Mouse (Mus musculus): ENCODE measurements at regions not wholly inside any gene's neighbourhood (a gene's known extent, or its start where the extent isn't known, plus 50 kb on each side); places are given as distances from the start of the nearest gene placed in this dataset.

DNA sequence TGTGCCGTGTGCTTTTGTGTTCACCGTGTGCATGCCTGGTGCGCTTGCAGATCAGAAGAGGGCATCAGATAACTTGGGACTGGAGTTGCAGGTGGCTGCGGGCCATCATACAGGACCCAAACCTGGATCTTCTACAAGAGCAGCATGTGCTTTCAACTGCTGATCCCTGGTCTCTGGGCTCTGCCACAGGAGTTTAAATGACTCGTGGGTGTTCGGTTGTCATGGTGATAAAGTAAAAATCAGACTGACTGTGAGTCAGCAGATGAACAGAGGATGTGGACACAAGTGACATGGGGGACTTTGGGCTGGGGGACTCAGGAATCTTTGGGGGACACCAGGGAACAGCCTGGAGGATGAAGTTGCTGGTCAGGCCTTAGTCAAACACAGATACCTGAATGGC, 274.4 kb downstream of the Ajap1 start:
- H3K36me3 ChIP-seq (ENCODE audit: control insufficient read depth, insufficient read depth, low read length, poor library complexity, severe bottlenecking): no peaks in the 10 kb centered on the region
- DNase-seq (ENCODE audit: low read depth, low spot score): no peak
- no peaks in the 10 kb centered on the region for H3K27me3 ChIP-seq (ENCODE audit: control insufficient read depth, insufficient read depth, low read length, poor library complexity, severe bottlenecking)

DNA sequence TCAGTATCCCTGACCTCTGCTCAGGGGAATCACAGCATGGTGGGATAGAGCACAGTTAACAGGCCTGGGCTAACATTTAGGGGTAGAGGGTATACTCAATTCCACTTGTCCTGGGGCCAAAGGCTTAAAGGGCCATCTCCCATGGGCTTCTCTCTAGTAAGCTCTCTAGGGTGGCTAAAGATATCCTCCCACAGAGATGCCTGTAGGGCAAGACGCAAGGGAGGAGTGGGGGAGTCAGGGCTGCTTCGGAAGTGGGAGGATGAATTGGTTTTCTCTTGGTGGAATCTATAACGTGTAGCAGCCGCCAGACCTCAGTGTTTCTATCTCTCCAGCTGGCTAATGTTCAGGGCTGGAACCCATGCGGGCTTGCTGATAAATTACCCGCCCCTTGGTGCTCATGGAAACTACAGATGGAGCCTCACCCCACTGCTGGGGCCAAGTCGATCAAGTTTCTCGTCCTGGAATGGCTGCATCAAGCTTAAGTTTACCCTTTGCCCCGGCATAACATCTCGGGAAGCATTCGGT, 275.0 kb downstream of the Ajap1 start:
- no peaks in the 10 kb centered on the region for H3K27me3 ChIP-seq (ENCODE audit: control insufficient read depth, insufficient read depth, low read length, poor library complexity, severe bottlenecking)
- DNase-seq (ENCODE audit: low read depth, low spot score): no peak
- no peaks in the 10 kb centered on the region for H3K36me3 ChIP-seq (ENCODE audit: control insufficient read depth, insufficient read depth, low read length, poor library complexity, severe bottlenecking)

DNA sequence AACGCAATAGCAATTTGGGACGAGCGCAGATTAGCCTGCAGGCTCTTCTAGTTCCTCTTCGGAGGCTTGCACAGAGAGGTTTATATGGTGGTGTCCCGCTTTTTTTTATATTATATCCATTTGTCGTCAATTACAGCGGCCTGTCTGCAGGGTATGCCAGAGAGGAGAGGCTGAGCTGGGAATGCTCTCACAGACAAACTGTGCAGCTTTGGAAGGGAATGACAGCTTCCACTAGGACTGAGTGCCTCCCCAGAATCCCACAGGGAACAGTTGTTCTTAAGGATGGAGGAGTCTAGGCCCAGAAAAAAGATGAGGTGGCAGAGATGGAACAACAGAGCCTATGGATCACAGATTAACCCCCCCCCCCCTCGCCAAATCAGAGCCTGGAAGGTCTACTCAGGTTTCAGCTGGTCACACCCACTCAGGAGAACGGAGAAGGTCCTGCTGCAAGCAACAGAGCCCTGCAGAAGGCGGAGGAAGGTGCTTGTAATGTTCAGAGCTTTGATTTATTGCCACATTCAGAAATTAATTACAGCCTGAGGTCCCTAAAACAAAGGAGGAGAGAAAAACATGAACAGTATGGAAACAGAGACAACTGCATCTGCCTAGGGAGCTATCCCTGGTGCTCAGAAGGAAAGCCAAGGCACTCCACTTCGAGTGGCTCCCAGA, 275.7 kb downstream of the Ajap1 start:
- no peaks in the 10 kb centered on the region for H3K27me3 ChIP-seq (ENCODE audit: control insufficient read depth, insufficient read depth, low read length, poor library complexity, severe bottlenecking)
- no peaks in the 10 kb centered on the region for H3K36me3 ChIP-seq (ENCODE audit: control insufficient read depth, insufficient read depth, low read length, poor library complexity, severe bottlenecking)
- DNase-seq (ENCODE audit: low read depth, low spot score): no peak

DNA sequence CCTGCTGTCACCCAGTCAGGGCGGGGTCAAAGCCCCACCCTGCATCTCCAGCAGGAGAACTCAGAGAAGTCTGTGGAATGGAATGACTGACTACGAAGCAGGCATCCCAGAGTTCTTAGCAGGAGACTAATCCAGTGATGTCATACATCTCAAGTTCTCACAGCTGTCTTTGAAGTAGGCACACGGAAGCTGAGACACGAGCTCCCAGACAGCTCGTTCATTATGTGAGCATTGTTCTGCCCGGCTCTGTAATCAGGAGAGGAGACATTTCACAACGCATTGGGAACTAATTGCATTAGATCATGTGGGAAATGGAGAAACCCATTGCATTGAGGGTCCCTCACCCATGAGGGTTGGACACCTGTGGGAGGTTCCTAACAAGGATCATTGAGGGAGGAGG, 277.8 kb downstream of the Ajap1 start:
- Histone ChIP-seq H3K36me3 (ENCODE audit: control insufficient read depth, insufficient read depth, low read length, poor library complexity, severe bottlenecking) (no peaks in the 10 kb centered on the region), H3K27me3 (ENCODE audit: control insufficient read depth, insufficient read depth, low read length, poor library complexity, severe bottlenecking) (no peaks in the 10 kb centered on the region)
- no peak for DNase-seq (ENCODE audit: low read depth, low spot score)

DNA sequence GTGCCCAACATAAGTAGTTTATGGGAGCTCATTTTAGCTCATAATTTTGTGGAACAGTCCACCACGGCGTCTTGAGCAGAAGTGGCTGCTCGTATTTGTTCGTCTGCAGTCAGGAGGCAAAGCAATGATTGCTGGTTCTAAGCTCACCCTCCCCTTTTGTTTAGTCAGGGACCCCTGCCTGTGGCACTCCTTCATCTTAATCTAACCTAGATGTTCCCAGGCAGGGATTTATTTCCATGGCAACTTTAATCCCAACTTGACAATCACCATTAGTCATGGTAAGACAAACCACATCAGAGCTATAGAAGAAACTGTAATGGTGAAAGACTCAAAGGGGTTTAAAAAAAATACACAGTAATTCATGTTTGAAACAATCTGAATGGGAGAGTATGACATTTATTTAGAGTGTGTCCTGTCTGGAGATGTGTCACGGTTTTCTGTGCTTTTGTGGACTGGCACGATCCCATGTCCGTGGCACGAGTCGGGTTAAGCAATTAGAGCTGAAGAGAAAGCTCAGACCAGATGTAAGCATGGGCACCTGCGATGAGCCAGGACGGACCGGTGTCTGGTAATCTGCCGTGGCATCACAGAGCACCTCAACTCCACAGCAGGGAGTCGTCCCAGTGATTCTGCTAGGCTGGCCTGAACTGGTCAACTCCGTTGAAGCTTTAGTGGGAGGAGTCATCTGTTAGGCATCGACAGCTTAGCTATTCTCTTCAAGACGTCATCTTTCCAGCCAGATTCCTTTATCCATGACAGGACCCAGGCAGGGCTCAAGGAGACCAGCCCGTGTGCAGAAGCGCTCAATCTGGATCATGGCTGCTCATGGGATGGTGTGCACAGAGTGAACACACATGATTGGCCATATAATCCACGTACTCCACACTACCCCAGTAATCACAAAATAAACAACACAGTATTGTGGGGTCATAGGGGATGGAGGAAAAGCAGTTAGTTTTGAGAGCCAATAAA, 281.5 kb downstream of the Ajap1 start:
- no peak for DNase-seq (ENCODE audit: low read depth, low spot score)
- Histone ChIP-seq H3K27me3 (ENCODE audit: control insufficient read depth, insufficient read depth, low read length, poor library complexity, severe bottlenecking) (no peaks in the 10 kb centered on the region), H3K36me3 (ENCODE audit: control insufficient read depth, insufficient read depth, low read length, poor library complexity, severe bottlenecking) (no peaks in the 10 kb centered on the region)

DNA sequence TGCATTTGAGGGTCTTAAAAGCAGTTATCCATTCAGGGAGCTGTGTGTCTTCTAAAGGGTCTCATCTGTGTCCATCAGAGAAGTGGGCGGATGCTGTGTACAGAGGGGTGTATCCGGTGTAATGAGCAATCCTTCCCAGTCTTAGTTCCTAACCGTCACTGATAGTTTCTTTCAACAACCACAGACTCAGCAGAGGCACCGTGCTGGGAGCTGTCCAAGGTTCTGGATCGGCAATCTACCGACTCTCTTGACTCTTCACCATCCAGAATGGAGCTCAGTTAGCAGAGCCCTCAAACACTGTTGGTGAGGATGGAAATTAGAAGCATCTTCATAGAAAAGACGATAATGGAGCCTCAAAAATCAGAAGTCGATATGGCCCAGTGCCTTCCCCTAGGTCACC, 293.1 kb downstream of the Ajap1 start:
- no peak for DNase-seq (ENCODE audit: low read depth, low spot score)
- Histone ChIP-seq H3K36me3 (ENCODE audit: control insufficient read depth, insufficient read depth, low read length, poor library complexity, severe bottlenecking) (no peaks in the 10 kb centered on the region), H3K27me3 (ENCODE audit: control insufficient read depth, insufficient read depth, low read length, poor library complexity, severe bottlenecking) (no peaks in the 10 kb centered on the region)

DNA sequence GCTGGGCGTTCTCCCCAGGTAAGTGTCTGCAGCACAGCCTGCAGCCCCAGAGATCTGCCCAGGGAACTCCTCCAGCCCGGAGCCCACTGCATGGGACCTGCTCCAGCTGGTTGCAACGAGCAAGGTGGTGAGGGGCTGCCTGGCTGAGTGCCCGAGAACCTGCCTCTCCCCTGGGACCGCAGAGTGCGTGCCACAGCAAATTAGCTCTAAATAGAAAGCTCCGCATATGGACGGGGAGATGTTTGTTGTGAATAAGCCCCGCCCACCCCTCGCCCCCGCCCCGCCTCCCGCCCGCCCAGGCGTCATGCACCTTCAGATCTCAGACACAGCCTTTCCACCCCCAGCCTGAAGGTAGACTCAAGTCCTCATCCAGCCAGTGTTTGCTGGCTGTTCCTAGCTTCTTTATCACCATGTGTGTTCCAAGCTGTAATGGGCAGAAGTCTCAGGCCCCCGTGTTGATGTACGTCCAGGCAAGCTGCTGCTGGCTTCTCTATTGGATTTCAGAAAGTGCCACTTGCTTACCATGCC, 294.0 kb downstream of the Ajap1 start:
- Histone ChIP-seq H3K36me3 (ENCODE audit: control insufficient read depth, insufficient read depth, low read length, poor library complexity, severe bottlenecking) (no peaks in the 10 kb centered on the region), H3K27me3 (ENCODE audit: control insufficient read depth, insufficient read depth, low read length, poor library complexity, severe bottlenecking) (no peaks in the 10 kb centered on the region)
- no peak for DNase-seq (ENCODE audit: low read depth, low spot score)

DNA sequence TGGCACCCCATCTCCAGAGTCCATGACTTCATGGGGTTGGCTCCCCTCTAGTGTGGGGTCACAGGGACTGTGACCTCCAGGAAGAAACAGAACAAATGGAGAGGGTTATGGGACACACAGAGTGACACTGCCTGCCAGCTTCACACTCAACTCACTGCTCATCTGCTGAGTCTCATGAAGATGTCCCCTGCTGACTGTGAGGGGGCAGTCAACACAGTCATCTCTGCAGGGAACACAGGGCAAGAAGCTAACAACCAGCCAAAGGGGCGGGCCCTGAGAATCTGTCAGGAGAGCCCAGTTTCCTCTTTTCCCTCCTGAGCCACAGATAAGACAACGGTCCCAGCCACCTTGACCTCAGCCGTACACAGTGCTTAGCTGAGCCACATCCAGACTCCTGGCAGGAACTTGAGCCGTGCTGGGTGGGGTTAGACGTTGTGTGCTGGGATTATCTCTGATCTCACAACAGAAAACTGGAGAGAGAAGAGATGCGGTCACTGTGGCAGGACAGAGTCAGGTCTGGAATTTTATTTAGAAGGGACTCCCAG, 294.6 kb downstream of the Ajap1 start:
- Histone ChIP-seq H3K27me3 (ENCODE audit: control insufficient read depth, insufficient read depth, low read length, poor library complexity, severe bottlenecking) (no peaks in the 10 kb centered on the region), H3K36me3 (ENCODE audit: control insufficient read depth, insufficient read depth, low read length, poor library complexity, severe bottlenecking) (no peaks in the 10 kb centered on the region)
- DNase-seq (ENCODE audit: low read depth, low spot score): no peak

DNA sequence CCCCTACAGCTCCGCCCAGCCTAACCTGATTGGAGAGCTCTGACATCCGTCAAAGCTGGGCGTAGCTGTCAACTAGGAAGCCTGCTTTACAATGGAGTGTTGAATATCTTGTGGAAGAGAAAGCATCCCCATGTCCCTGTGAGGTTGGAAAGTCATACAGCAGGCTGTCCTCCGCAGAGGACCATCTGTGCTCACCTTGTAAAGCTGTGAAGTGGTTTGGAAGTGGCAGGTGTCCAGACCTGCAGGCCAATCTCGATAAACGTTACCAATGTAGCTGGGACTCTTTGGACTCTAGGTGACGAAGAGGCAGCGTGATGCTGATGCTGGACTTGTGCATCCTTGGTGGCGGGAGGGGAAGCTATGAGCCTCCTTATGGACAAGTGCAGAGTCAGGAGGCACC, 305.1 kb downstream of the Ajap1 start:
- no peaks in the 10 kb centered on the region for H3K36me3 ChIP-seq (ENCODE audit: control insufficient read depth, insufficient read depth, low read length, poor library complexity, severe bottlenecking)
- no peak for DNase-seq (ENCODE audit: low read depth, low spot score)
- H3K27me3 ChIP-seq (ENCODE audit: control insufficient read depth, insufficient read depth, low read length, poor library complexity, severe bottlenecking): no peaks in the 10 kb centered on the region

DNA sequence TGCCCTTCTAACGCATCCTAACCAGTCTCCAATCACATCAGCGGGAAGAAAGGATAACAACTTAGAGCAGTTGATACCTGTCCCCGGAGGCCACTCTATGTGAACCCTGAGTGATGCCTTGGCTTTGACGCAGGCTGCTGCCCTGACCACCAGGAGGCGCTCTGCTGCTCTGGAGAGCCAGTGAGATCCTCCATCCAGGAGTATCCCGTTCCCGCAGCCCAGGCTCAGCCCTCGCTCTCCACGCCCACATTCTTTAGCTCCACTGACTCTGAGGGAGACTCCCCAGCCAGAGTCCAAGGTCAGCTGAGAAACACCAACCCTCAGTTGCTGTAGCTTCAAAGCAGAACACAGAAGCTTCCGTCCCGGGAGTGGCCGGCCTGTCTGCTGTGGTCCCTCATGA, 307.0 kb downstream of the Ajap1 start:
- Histone ChIP-seq H3K36me3 (ENCODE audit: control insufficient read depth, insufficient read depth, low read length, poor library complexity, severe bottlenecking) (no peaks in the 10 kb centered on the region), H3K27me3 (ENCODE audit: control insufficient read depth, insufficient read depth, low read length, poor library complexity, severe bottlenecking) (no peaks in the 10 kb centered on the region)
- DNase-seq (ENCODE audit: low read depth, low spot score): no peak

DNA sequence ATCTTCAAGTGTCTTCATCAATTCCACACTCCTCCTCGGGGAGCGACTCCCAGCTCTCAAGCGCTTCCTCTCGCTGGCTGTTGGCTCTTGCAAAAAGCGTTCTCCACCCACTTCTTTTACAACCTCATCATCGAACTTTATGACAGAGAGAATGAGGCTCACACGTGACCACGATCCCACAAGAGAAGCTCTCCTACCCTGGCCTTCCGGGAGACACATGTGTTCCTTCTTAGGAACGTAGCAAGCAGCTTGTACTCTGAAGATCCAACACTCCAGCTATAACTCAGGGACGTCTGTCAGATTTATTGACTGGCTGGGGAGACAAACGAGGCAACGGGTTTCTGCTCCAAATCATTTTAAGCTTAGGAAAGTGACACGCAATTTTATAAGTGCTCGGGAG, 307.5 kb downstream of the Ajap1 start:
- no peak for DNase-seq (ENCODE audit: low read depth, low spot score)
- Histone ChIP-seq H3K27me3 (ENCODE audit: control insufficient read depth, insufficient read depth, low read length, poor library complexity, severe bottlenecking) (no peaks in the 10 kb centered on the region), H3K36me3 (ENCODE audit: control insufficient read depth, insufficient read depth, low read length, poor library complexity, severe bottlenecking) (no peaks in the 10 kb centered on the region)

DNA sequence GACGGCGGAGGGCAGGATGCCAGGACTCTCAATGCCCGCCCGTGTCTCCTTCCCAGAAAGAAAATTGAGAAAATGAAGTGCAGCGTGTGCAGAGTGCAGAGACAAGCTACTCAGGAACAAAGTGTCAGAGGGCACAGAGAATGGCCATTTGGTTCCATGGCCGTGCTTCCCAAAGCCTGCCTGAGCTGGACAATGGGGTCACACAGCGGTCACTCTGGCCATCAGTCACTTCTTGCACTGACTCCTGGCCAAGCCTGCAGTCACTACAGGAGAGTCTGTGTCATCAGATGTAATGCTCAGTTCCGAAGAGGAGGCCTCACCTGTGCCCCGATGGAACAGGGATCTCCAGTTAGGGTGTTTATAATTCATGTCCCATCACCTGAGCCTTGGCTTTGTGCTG, 312.6 kb downstream of the Ajap1 start:
- no peaks in the 10 kb centered on the region for H3K36me3 ChIP-seq (ENCODE audit: control insufficient read depth, insufficient read depth, low read length, poor library complexity, severe bottlenecking)
- H3K27me3 ChIP-seq (ENCODE audit: control insufficient read depth, insufficient read depth, low read length, poor library complexity, severe bottlenecking): no peaks in the 10 kb centered on the region
- no peak for DNase-seq (ENCODE audit: low read depth, low spot score)

DNA sequence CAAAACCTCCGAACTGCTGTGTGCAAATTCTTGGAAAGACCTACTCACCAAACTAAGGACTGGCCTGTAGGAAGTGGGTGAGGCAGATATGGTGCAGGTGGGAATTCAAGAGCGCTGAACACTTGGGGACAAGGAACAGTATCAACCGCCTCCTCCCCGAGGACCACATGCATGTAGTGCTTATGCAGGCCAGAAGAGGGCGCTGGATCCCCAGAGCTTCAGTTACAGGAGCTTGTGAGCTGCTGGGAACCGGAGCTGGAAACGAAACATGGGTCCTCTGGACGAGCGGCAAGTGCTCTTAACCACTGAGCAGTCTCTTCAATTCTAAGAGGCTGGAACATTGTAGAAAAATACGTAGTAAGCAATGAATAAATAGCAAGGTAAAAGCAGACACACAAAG, 317.8 kb downstream of the Ajap1 start:
- no peaks in the 10 kb centered on the region for H3K36me3 ChIP-seq (ENCODE audit: control insufficient read depth, insufficient read depth, low read length, poor library complexity, severe bottlenecking)
- no peaks in the 10 kb centered on the region for H3K27me3 ChIP-seq (ENCODE audit: control insufficient read depth, insufficient read depth, low read length, poor library complexity, severe bottlenecking)
- no peak for DNase-seq (ENCODE audit: low read depth, low spot score)

DNA sequence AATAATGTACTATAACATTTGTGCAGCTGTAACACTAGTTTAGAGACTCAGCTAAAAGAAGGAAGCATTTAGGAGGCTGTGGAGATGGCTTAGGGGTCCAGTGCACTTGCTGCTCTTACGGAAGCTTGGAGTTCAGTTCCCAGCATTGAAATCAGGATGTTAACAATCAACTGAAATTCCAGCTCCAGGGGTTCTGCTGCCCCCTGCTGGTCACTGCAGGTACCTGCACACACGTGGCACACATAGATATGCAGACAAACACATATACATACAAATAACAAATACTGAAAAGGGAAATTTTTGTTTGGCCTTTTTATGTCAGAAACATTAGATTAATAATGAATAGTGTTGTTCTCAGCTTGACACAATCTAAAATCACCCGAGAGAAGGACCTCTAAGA, 322.5 kb downstream of the Ajap1 start:
- H3K36me3 ChIP-seq (ENCODE audit: control insufficient read depth, insufficient read depth, low read length, poor library complexity, severe bottlenecking): no peaks in the 10 kb centered on the region
- no peak for DNase-seq (ENCODE audit: low read depth, low spot score)
- H3K27me3 ChIP-seq (ENCODE audit: control insufficient read depth, insufficient read depth, low read length, poor library complexity, severe bottlenecking): no peaks in the 10 kb centered on the region

DNA sequence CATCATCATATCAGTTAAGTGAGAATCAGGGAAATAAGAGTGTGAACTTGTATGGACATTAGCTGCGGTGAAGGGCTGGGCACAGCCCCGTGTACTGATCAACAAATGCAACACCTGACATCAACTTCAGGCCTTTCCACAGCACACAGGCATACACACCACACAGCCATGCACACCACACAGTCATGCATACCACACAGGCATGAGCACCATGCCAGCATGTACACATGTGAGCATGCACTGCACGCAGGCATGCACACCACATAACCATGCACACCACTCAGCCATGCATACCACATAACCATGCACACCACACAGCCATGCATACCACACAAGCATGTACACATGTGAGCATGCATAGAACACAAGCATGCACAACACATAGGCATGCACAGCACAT, 325.0 kb downstream of the Ajap1 start:
- H3K36me3 ChIP-seq (ENCODE audit: control insufficient read depth, insufficient read depth, low read length, poor library complexity, severe bottlenecking): no peaks in the 10 kb centered on the region
- no peaks in the 10 kb centered on the region for H3K27me3 ChIP-seq (ENCODE audit: control insufficient read depth, insufficient read depth, low read length, poor library complexity, severe bottlenecking)
- no peak for DNase-seq (ENCODE audit: low read depth, low spot score)

Measured in splenic B cell, adult 2 months (primary cell).